Mouse (Mus musculus) Patski (cell line): Measurements from ENCODE around the gene Rpl28. TPM values are rescaled to one million over a fixed set of nuclear protein-coding genes. Genes with fewer than 3 reads are reported as not detected.

ENCODE experiments used
- ATAC-seq: fragments of 100-300 bp; one replicate; pipeline ENCODE4 v1.8.0; 2021
- CTCF ChIA-PET: fragments of 350-600 bp; sonication (Branson Sonifier 250); formaldehyde crosslinking; loops from one replicate; lab custom pipeline; 2022; ENCODE audit warnings: inconsistent platforms; lab: Charles Lee
- POLR2A ChIA-PET: fragments of 350-600 bp; sonication (Branson Sonifier 250); formaldehyde crosslinking; loops from one replicate; lab custom pipeline; 2022; ENCODE audit warnings: antibody characterized with exemption, inconsistent platforms; lab: Charles Lee
- DNase-seq: peaks from one replicate; pipeline ENCODE4 v3.0.0-alpha.2; 2011; ENCODE audit warnings: low read depth, low spot score
- H3K27me3 ChIP-seq: fragments of 371-371 bp; one replicate; pipeline ENCODE4 v1.5.1; 2021
- CTCF ChIP-seq: fragments of 100-300 bp; IDR thresholded peaks from one replicate; pipeline ENCODE4 v1.5.1; 2021
- in situ Hi-C: fragments of 300-500 bp; cut with MboI; formaldehyde crosslinking; loops from 3 replicates; pipeline ENCODE4 v1.11.1; 2018; ENCODE audit warnings: low pct_unique_long_range_greater_than_20kb, mixed read lengths
- polyA plus RNA-seq: library from polyadenylated mRNA; unstranded; gene quantifications from one replicate; pipeline ENCODE4 v1.2.3, GENCODE M21; 2021

Gene Rpl28
- polyA plus RNA-seq, 1 experiment from 2014 or later: 230 TPM

GRCm38 (mm10) chr7:4825365-4825764 lies 32.7 kb downstream of the Rpl28 start:
- in situ Hi-C loops: no loop called here
- no peak for TF ChIP-seq CTCF
- CTCF ChIA-PET: no interaction called here
- ATAC-seq (no peak), DNase-seq (no peak)
- POLR2A ChIA-PET: no interaction called here
- no peaks in the 10 kb centered on the region for H3K27me3 ChIP-seq

GRCm38 (mm10) chr7:4830476-4830875 lies 37.8 kb downstream of the Rpl28 start:
- in situ Hi-C loops: no loop called here
- ChIA-PET CTCF (no interaction called here), POLR2A (no interaction called here)
- DNase-seq: no peak
- no peak for TF ChIP-seq CTCF
- no peak for ATAC-seq
- peaks cover 20% of the 10 kb centered on the region for H3K27me3 ChIP-seq

DNA sequence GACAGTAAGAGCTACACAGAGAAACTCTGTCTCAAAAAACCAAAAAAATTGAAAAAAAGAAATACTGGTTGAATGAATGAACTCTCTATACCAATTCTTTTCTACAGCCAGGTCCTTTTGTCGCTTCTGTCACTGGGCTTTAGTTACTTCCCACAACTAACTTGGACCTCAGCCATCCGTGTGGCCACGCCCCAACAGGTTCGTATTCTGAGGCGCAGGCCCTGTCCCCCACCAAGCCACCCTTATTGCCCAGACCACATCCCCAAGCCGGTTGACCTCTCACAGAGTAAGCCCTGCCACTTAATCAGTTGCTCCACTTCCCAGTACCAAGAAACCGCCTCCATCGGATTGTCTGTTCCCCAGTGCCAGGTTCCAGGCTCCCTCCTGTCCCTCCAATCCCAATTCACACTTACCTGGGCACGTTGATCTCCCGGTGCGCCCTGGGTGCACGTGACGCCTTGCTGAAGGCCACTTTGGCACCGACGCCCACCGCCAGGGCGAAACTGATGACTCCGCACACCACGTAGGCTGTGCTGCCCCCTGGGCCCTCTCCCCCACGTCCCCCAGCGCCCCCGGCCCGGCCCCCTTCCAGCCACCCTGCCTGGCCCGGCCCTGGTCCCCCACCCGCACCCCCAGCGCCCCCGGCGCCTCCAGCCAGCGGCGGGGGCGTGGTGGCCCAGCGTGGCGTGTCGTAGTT lies 43.1 kb downstream of the Rpl28 start:
- DNase-seq: no peak
- no peak for TF ChIP-seq CTCF
- H3K27me3 ChIP-seq: peaks cover 35% of the 10 kb centered on the region
- in situ Hi-C loops: no loop called here
- ChIA-PET CTCF (no interaction called here), POLR2A (interaction anchor here (1.2 kb wide), 1 partner anchor 11 kb away, joined by 3 read pairs; no protein-coding TSS in a partner anchor)
- no peak for ATAC-seq

DNA sequence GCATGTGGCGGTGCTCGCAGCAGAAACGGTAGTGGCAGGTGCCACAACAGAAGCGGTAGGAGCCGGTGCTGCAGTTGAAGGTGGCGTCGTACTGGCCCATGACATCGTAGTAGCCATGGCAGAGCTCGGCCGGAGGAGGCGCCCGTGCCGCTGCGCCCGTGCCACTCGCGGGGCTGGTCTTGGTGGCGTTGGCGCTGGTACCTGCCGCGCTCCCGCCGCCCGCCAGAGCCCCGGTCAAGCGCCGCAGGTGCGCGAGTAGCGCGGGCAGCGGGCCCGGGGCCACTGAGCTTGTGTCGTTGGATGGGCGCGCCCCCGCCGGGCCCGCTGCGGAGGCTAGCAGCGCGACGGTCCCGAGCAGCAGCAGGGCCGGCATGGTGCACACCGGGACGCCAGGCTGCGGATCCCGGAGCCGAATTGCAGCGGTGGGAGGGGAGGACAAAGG lies 43.7 kb downstream of the Rpl28 start:
- peak; percentile 91 for TF ChIP-seq CTCF
- in situ Hi-C loops: no loop called here
- DNase-seq (no peak), ATAC-seq (peak; percentile 78)
- POLR2A ChIA-PET: interaction anchor here (1.2 kb wide), 1 partner anchor 10 kb away, joined by 3 read pairs; no protein-coding TSS in a partner anchor
- H3K27me3 ChIP-seq: peaks cover 33% of the 10 kb centered on the region
- CTCF ChIA-PET: no interaction called here

DNA sequence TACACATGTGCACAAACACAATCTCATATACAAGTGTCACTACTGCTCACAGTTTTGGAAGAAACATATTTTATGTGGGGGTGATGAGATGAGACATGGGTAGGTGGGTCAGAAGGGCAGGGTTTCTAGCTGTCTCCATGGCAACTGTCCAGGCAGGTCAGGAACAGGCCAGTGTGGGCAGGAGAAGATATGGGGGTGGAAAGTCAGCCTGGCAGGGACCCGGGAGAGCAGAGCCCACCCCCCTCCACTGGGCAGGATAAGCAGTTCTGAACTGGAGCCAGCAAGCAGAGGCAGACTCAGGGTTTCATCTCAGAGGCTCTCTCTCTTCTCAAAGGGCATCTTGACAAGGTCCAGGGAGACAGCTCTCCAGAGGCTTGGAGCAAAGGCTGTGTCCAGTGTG lies 45.0 kb downstream of the Rpl28 start:
- DNase-seq (no peak), ATAC-seq (no peak)
- CTCF ChIA-PET: no interaction called here
- POLR2A ChIA-PET: interaction anchor here (0.6 kb wide), 1 partner anchor 18 kb away, joined by 3 read pairs; no protein-coding TSS in a partner anchor
- in situ Hi-C loops: no loop called here
- no peak for TF ChIP-seq CTCF
- H3K27me3 ChIP-seq: peaks cover 41% of the 10 kb centered on the region

DNA sequence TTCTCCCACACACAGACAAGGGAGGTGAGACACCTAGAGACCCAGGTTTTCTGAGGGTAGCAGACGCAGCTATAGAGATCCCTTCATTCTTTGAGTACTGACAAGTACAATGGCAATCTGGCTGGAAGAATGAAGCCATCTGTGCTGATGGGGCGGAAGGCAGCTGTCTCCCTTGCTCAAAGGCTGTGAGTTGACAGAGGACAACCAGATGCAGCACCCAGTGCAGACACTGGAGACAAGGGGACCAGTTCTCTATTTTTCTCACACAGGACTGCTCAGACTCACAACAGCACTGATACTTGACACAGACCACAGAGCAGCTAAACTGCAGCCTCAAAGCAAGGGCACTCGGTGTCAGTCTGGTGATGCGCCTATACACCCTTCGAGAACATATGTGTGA lies 49.4 kb downstream of the Rpl28 start:
- in situ Hi-C loops: no loop called here
- peaks cover 44% of the 10 kb centered on the region for H3K27me3 ChIP-seq
- CTCF ChIA-PET: no interaction called here
- ATAC-seq (no peak), DNase-seq (no peak)
- POLR2A ChIA-PET: no interaction called here
- TF ChIP-seq CTCF: no peak

- no peak for DNase-seq
- CTCF ChIA-PET: interaction anchor here (1.6 kb wide), 1 partner anchor 19 kb away, joined by 4 read pairs; no protein-coding TSS in a partner anchor
- TF ChIP-seq CTCF: no peak
- POLR2A ChIA-PET: no interaction called here
- ATAC-seq: no peak
- peaks cover 41% of the 10 kb centered on the region for H3K27me3 ChIP-seq
- in situ Hi-C loops: no loop called here
These were observed 50.0 kb downstream of the Rpl28 start for GRCm38 (mm10) chr7:4842634-4843131.

- ChIA-PET CTCF (interaction anchor here (1.6 kb wide), 1 partner anchor 20 kb away, joined by 4 read pairs; no protein-coding TSS in a partner anchor), POLR2A (no interaction called here)
- no peak for DNase-seq
- ATAC-seq: no peak
- no peak for TF ChIP-seq CTCF
- H3K27me3 ChIP-seq: peaks cover 41% of the 10 kb centered on the region
- in situ Hi-C loops: no loop called here
These were observed 51.0 kb downstream of the Rpl28 start for GRCm38 (mm10) chr7:4843604-4844244.

DNA sequence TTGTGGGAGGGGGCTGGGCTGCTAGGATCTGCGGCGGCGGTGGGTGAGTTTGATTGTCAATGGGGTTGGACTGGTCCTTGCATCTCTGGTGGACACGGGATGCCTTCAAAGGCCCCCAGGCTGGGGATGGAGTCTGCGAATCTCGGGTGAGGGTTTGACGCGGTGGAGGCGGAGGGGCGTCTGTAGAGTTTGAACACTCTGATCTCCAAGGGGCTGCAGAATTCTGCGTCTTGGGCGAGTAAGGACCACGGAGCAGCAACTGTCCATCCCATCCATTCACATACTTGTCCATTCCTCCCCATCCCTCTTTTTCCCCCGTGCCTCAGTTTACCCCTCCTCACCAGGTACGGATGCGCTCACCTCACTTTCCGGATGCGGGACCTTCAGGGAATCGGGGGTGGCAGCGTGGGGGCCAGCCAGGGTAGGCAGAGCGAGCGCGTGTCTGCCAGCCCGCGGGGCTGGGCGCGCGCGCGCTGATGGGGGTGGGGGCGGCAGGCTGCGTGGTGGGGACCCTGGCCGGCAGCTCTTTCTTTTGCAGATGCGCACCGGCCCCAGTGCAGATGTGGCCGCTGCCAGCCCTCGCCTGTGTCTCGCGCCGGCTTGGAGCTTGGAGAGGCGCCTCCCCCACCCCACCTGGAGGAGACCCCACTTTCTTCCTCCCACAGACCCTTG lies 51.7 kb downstream of the Rpl28 start, which contains the start of gene Shisa7:
Gene Shisa7 (minus strand): TSS at position 452 of the 672 bp plus-strand sequence.
- TF ChIP-seq CTCF: no peak
- ChIA-PET POLR2A (no interaction called here), CTCF (interaction anchor here (1.6 kb wide), 1 partner anchor 21 kb away, joined by 4 read pairs; no protein-coding TSS in a partner anchor)
- H3K27me3 ChIP-seq: peaks cover 35% of the 10 kb centered on the region
- in situ Hi-C loops: no loop called here
- ATAC-seq (no peak), DNase-seq (no peak)

Other genes with a start within 250 kb of the Rpl28 start
- 0.12 TPM for gene Syt5, start 245.3 kb upstream of the Rpl28 start, polyA plus RNA-seq
- gene Ptprh, start 188.8 kb upstream of the Rpl28 start, polyA plus RNA-seq: not detected
- gene Tmem86b, start 161.5 kb upstream of the Rpl28 start, polyA plus RNA-seq: 2.6 TPM
- gene Ppp6r1, start 133.9 kb upstream of the Rpl28 start, polyA plus RNA-seq: 82.6 TPM
- gene Hspbp1, start 107.8 kb upstream of the Rpl28 start, polyA plus RNA-seq: 80.2 TPM
- gene Brsk1, start 102.3 kb upstream of the Rpl28 start, polyA plus RNA-seq: 27.9 TPM
- gene Tmem150b, start 67.6 kb upstream of the Rpl28 start, polyA plus RNA-seq: 0.14 TPM
- 58.6 TPM for gene Kmt5c, start 52.8 kb upstream of the Rpl28 start, polyA plus RNA-seq
- not detected for gene Cox6b2, start 39.8 kb upstream of the Rpl28 start, polyA plus RNA-seq
- not detected for gene Fam71e2, start 21.6 kb upstream of the Rpl28 start, polyA plus RNA-seq
- gene Il11, start 10.0 kb upstream of the Rpl28 start, polyA plus RNA-seq: 2.4 TPM
- gene Tmem190, start 9.9 kb upstream of the Rpl28 start, polyA plus RNA-seq: 0.67 TPM
- 5.7 TPM for gene Tmem238, start 3.2 kb upstream of the Rpl28 start, polyA plus RNA-seq
- 250 TPM for gene Ube2s, start 19.7 kb downstream of the Rpl28 start, polyA plus RNA-seq
- 1.9 TPM for gene Shisa7, start 51.8 kb downstream of the Rpl28 start, polyA plus RNA-seq
- gene Isoc2b, start 77.4 kb downstream of the Rpl28 start, polyA plus RNA-seq: 8.5 TPM
- 6.6 TPM for gene Isoc2a, start 84.3 kb downstream of the Rpl28 start, polyA plus RNA-seq
- gene Gm36210, start 113.6 kb downstream of the Rpl28 start, polyA plus RNA-seq: not detected
- 8.1 TPM for gene Zfp628, start 122.3 kb downstream of the Rpl28 start, polyA plus RNA-seq
- 5.3 TPM for gene Nat14, start 129.2 kb downstream of the Rpl28 start, polyA plus RNA-seq
- gene Ssc5d, start 132.9 kb downstream of the Rpl28 start, polyA plus RNA-seq: 4.7 TPM
- gene Sbk2, start 171.5 kb downstream of the Rpl28 start, polyA plus RNA-seq: 1.8 TPM
- 0.09 TPM for gene Sbk3, start 178.3 kb downstream of the Rpl28 start, polyA plus RNA-seq
- gene Zfp579, start 203.3 kb downstream of the Rpl28 start, polyA plus RNA-seq: 25.1 TPM
- 11.0 TPM for gene Zfp524, start 221.5 kb downstream of the Rpl28 start, polyA plus RNA-seq
- gene Fiz1, start 221.8 kb downstream of the Rpl28 start, polyA plus RNA-seq: 31.6 TPM
- gene Gm44973, start 222.6 kb downstream of the Rpl28 start, polyA plus RNA-seq: 1.3 TPM
- gene Zfp865, start 227.5 kb downstream of the Rpl28 start, polyA plus RNA-seq: 33.9 TPM
- gene Ccdc106, start 227.7 kb downstream of the Rpl28 start, polyA plus RNA-seq: 7.9 TPM
- gene 4632433K11Rik, start 241.2 kb downstream of the Rpl28 start, polyA plus RNA-seq: not detected
- gene Zfp784, start 245.6 kb downstream of the Rpl28 start, polyA plus RNA-seq: 6.3 TPM